Mouse (Mus musculus) MEL (cell line): ENCODE measurements around the gene Ces2h. TPM values are rescaled to one million over a fixed set of nuclear protein-coding genes. Genes with fewer than 3 reads are reported as not detected.

Source experiments
- DNase-seq: peaks from one replicate; pipeline ENCODE4 v3.0.0; 2011; ENCODE audit warnings: low read depth, low spot score
- H3K27ac ChIP-seq: 2 replicates; pipeline ENCODE4 v1.5.1; 2012; ENCODE audit warnings: low read depth, mild to moderate bottlenecking, control low read depth, low read length, moderate library complexity; ENCODE audit not compliant: control insufficient read depth
- H3K27me3 ChIP-seq, 2 experiments: fragments of 150-350 bp in 1 of 2; sonication (generic) in 1 of 2; 2 replicates each; pipeline ENCODE4 v1.6.1; 2012; ENCODE audit warnings: low read length in 2 of 2, mild to moderate bottlenecking in 2 of 2, improper control_type of control experiment in 1 of 2, moderate library complexity in 1 of 2; ENCODE audit not compliant: insufficient read depth in 2 of 2, control insufficient read depth in 1 of 2
- H3K36me3 ChIP-seq, 2 experiments: 2 replicates each; pipeline ENCODE4 v1.6.1; 2012 to 2014; ENCODE audit warnings: low read length in 2 of 2, improper control_type of control experiment in 1 of 2, inconsistent platforms in 1 of 2, mild to moderate bottlenecking in 1 of 2; ENCODE audit not compliant: insufficient read depth in 2 of 2, control insufficient read depth in 1 of 2
- H3K4me1 ChIP-seq, 2 experiments: fragments of 150-350 bp in 1 of 2; sonication (generic) in 1 of 2; 2 replicates each; pipeline ENCODE4 v1.6.1; 2012; ENCODE audit warnings: low read length in 2 of 2, improper control_type of control experiment in 1 of 2, mild to moderate bottlenecking in 1 of 2; ENCODE audit not compliant: insufficient read depth in 2 of 2, control insufficient read depth in 1 of 2
- H3K4me3 ChIP-seq, 2 experiments: fragments of 150-350 bp in 1 of 2; sonication (generic) in 1 of 2; 2 replicates each; pipeline ENCODE4 v1.5.1; 2012; ENCODE audit warnings: low read depth in 2 of 2, low read length in 2 of 2, mild to moderate bottlenecking in 2 of 2, moderate library complexity in 2 of 2, control low read depth in 1 of 2, improper control_type of control experiment in 1 of 2; ENCODE audit not compliant: control insufficient read depth in 1 of 2, insufficient read depth in 1 of 2
- H3K79me2 ChIP-seq: 2 replicates; pipeline ENCODE4 v1.6.1; 2012; ENCODE audit warnings: mild to moderate bottlenecking, low read length, moderate library complexity; ENCODE audit not compliant: control insufficient read depth, poor library complexity, insufficient read depth
- H3K9ac ChIP-seq: 2 replicates; pipeline ENCODE4 v1.6.1; 2012; ENCODE audit warnings: low read depth, mild to moderate bottlenecking, control low read depth, low read length, moderate library complexity; ENCODE audit not compliant: control insufficient read depth, poor library complexity, severe bottlenecking
- H3K9me3 ChIP-seq: fragments of 150-350 bp; sonication (generic); replicated peaks from 2 replicates; pipeline ENCODE4 v1.6.1; 2012; ENCODE audit warnings: mild to moderate bottlenecking, low read length, improper control_type of control experiment, moderate library complexity; ENCODE audit not compliant: insufficient read depth
- BHLHE40 ChIP-seq: IDR thresholded peaks from 2 replicates; pipeline ENCODE4 v1.6.1; 2012; ENCODE audit warnings: low read depth, mild to moderate bottlenecking, inconsistent platforms, low read length, improper control_type of control experiment, borderline replicate concordance
- CHD1 ChIP-seq: IDR thresholded peaks from 2 replicates; pipeline ENCODE4 v1.6.1; 2012; ENCODE audit warnings: low read depth, mild to moderate bottlenecking, inconsistent platforms, low read length, improper control_type of control experiment
- E2F4 ChIP-seq: IDR thresholded peaks from 2 replicates; pipeline ENCODE4 v1.6.1; 2011; ENCODE audit warnings: low read depth, low read length, improper control_type of control experiment, borderline replicate concordance
- ETS1 ChIP-seq: IDR thresholded peaks from 2 replicates; pipeline ENCODE4 v1.6.1; 2012; ENCODE audit warnings: low read depth, mild to moderate bottlenecking, inconsistent platforms, low read length, improper control_type of control experiment, moderate library complexity
- GABPA ChIP-seq: IDR thresholded peaks from 2 replicates; pipeline ENCODE4 v1.6.1; 2012; ENCODE audit warnings: low read depth, mild to moderate bottlenecking, inconsistent platforms, low read length, improper control_type of control experiment, moderate library complexity
- JUND ChIP-seq: IDR thresholded peaks from 2 replicates; pipeline ENCODE4 v1.6.1; 2011; ENCODE audit warnings: low read depth, mild to moderate bottlenecking, improper control_type of control experiment, low read length
- MAFK ChIP-seq: IDR thresholded peaks from 2 replicates; pipeline ENCODE4 v1.6.1; 2011; ENCODE audit warnings: low read depth, mild to moderate bottlenecking, low read length, improper control_type of control experiment, borderline replicate concordance
- MAX ChIP-seq: IDR thresholded peaks from 2 replicates; pipeline ENCODE4 v1.6.1; 2011; ENCODE audit warnings: low read length, improper control_type of control experiment
- MEF2A ChIP-seq: IDR thresholded peaks from 2 replicates; pipeline ENCODE4 v1.6.1; 2014; ENCODE audit warnings: low read depth, mild to moderate bottlenecking, inconsistent platforms, low read length, improper control_type of control experiment; ENCODE audit not compliant: poor library complexity, insufficient replicate concordance, severe bottlenecking; ENCODE audit errors: extremely low read depth
- MXI1 ChIP-seq: IDR thresholded peaks from 2 replicates; pipeline ENCODE4 v1.6.1; 2011; ENCODE audit warnings: mild to moderate bottlenecking, low read depth, low read length, improper control_type of control experiment
- MYB ChIP-seq: IDR thresholded peaks from 2 replicates; pipeline ENCODE4 v1.6.1; 2011; ENCODE audit warnings: mild to moderate bottlenecking, low read depth, low read length, improper control_type of control experiment
- NELFE ChIP-seq: IDR thresholded peaks from 2 replicates; pipeline ENCODE4 v1.6.1; 2011; ENCODE audit warnings: low read depth, low read length, improper control_type of control experiment
- POLR2AphosphoS5 ChIP-seq: IDR thresholded peaks from 2 replicates; pipeline ENCODE4 v1.6.1; 2012; ENCODE audit warnings: low read depth, borderline replicate concordance, mild to moderate bottlenecking, inconsistent platforms, low read length, moderate library complexity, mixed read lengths
- RAD21 ChIP-seq: IDR thresholded peaks from 2 replicates; pipeline ENCODE4 v1.6.1; 2011; ENCODE audit warnings: mild to moderate bottlenecking, low read depth, low read length, improper control_type of control experiment
- RCOR1 ChIP-seq: IDR thresholded peaks from 2 replicates; pipeline ENCODE4 v1.6.1; 2012; ENCODE audit warnings: low read depth, mild to moderate bottlenecking, inconsistent platforms, low read length, improper control_type of control experiment
- UBTF ChIP-seq: IDR thresholded peaks from 2 replicates; pipeline ENCODE4 v1.6.1; 2012; ENCODE audit warnings: low read depth, mild to moderate bottlenecking, inconsistent platforms, low read length, improper control_type of control experiment, moderate library complexity, borderline replicate concordance; ENCODE audit not compliant: insufficient read depth
- USF1 ChIP-seq: IDR thresholded peaks from 2 replicates; pipeline ENCODE4 v1.6.1; 2014; ENCODE audit warnings: low read depth, mild to moderate bottlenecking, inconsistent platforms, low read length, improper control_type of control experiment, moderate library complexity
- ZC3H11A ChIP-seq: IDR thresholded peaks from 2 replicates; pipeline ENCODE4 v1.6.1; 2012; ENCODE audit warnings: low read depth, mild to moderate bottlenecking, inconsistent platforms, low read length, improper control_type of control experiment
- ZKSCAN1 ChIP-seq: IDR thresholded peaks from 2 replicates; pipeline ENCODE4 v1.6.1; 2012; ENCODE audit warnings: low read depth, mild to moderate bottlenecking, inconsistent platforms, low read length, improper control_type of control experiment, moderate library complexity
- polyA plus RNA-seq, 2 experiments: library from polyadenylated mRNA; stranded (reverse) in 1 of 2; unstranded in 1 of 2; fragments of >175 nt in 1 of 2; fragments of >200 nt in 1 of 2; gene quantifications; 2 replicates each; pipeline versions ENCODE4 v1.2.1 to v1.2.4; 2012; ENCODE audit warnings: low replicate concordance in 2 of 2, low read depth in 1 of 2; ENCODE audit not compliant: insufficient read length in 2 of 2, insufficient read depth in 1 of 2, missing spikeins in 1 of 2
- total RNA-seq: library from RNA; depleted of rRNA; stranded (reverse); fragments of 300-350 nt; gene quantifications from 2 replicates; pipeline ENCODE4 v1.2.3, GENCODE M21; 2012

Gene Ces2h
- total and polyA plus RNA-seq, 3 experiments = not detected

DNA sequence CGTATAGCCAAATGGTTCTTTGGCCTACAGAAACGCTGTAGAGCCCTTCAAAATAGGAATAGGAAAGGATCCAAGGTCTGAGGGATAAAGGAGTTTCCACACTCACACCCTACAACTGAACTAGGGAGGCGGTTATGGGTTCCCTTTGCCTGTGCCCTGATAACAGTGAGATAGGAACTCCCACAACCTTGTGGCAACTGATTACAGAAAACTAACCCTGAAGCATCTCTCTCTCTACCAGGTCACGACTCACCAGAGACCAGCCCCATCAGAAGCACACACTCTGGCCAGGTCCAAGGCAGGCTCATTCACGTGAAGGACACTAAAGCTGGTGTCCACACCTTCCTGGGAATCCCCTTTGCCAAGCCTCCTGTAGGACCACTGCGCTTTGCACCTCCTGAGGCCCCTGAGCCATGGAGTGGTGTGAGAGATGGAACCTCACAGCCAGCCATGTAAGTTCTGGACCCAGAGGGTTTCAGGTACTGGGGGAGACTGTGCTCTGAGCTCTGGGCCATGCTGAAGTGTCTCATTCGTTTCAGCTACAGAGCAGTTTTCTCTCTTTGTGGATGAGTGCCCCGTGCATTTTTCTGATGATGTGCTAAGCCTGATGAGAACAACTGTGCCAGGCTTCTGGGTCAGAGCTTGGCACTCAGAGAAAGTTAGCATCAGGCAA, 38.3 kb upstream of the Ces2h start (continued):
- TF ChIP-seq MAX = peak; percentile 75
- TF ChIP-seq MAFK = peak; percentile 80; the same call in 1 of the 2 replicates
- no peak for TF ChIP-seq GABPA
- no peak for TF ChIP-seq ZKSCAN1
- TF ChIP-seq UBTF = no peak
- no peak for TF ChIP-seq ZC3H11A
- TF ChIP-seq MYB = peak; percentile 99
- 0 out of 2 replicates have a peak, but pooled peaks have one; percentile 46 for TF ChIP-seq MEF2A
- TF ChIP-seq USF1 = no peak
- TF ChIP-seq NELFE = no peak; the same call in 1 of the 2 replicates
- TF ChIP-seq MXI1 = no peak; the same call in 1 of the 2 replicates
- TF ChIP-seq CHD1 = peak; percentile 88; the same call in 1 of the 2 replicates
- no peak for TF ChIP-seq E2F4
- TF ChIP-seq POLR2AphosphoS5 = no peak; the same call in 1 of the 2 replicates
- no peak for TF ChIP-seq RAD21
- TF ChIP-seq, all 39 proteins: peak for 22

DNA sequence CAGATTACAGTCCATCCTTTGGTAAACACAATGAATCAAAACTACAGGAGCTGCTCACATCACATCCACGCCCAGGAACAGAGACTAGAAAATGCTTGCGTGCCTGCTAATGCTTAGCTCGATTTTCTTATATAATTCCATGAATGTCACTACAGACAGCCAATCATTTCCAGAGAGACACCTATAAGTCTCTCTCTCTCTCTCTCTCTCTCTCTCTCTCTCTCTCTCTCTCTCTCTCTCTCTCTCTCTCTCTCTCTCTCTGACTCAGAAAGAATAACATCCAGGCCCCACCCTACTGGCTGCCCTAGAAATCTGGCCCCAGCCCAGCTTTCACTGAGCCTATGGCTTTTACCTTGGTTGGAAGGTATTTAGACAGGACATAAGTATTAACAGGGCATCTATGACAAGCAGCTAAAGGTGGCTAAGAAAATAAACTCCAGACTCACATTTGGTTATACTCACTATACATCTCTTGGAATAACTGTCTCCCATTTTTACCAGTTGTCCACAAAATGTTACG, 37.2 kb upstream of the Ces2h start:
- DNase-seq = peak; percentile 47
- peak overlapping the region; percentile 71 for H3K9ac ChIP-seq
- peaks cover 26 to 41% of the 10 kb centered on the region in 2 experiments for H3K36me3 ChIP-seq
- peak; percentile 30; the same call in 1 of the 2 replicates for TF ChIP-seq ETS1
- TF ChIP-seq RCOR1 = peak; percentile 40; the same call in 1 of the 2 replicates
- no peak for TF ChIP-seq BHLHE40
- TF ChIP-seq JUND = peak; percentile 96
- H3K4me3 ChIP-seq = peak overlapping the region; percentile 57 to 65
- H3K27me3 ChIP-seq = no peaks in the 10 kb centered on the region
- H3K9me3 ChIP-seq = no peaks in the 10 kb centered on the region
- H3K79me2 ChIP-seq = peaks cover 26% of the 10 kb centered on the region
- H3K4me1 ChIP-seq = peaks cover 8 to 34% of the 10 kb centered on the region in 2 experiments
- H3K27ac ChIP-seq = peak overlapping the region; percentile 86
